Mouse (Mus musculus) ES-Bruce4 (cell line): ENCODE results near the gene Pygm. TPM values are rescaled to one million over a fixed set of nuclear protein-coding genes. Genes with fewer than 3 reads are reported as not detected.

Source experiments
- H3K27ac ChIP-seq: 2 replicates; pipeline ENCODE4 v1.5.1; 2012; ENCODE audit warnings: low read length, inconsistent platforms; ENCODE audit not compliant: insufficient read depth
- H3K27me3 ChIP-seq: 2 replicates; pipeline ENCODE4 v1.6.1; 2012; ENCODE audit warnings: mild to moderate bottlenecking, low read length, inconsistent platforms; ENCODE audit not compliant: control insufficient read depth, poor library complexity, insufficient read depth, severe bottlenecking
- H3K36me3 ChIP-seq: 2 replicates; pipeline ENCODE4 v1.6.1; 2012; ENCODE audit warnings: inconsistent platforms, mild to moderate bottlenecking, low read length, moderate library complexity; ENCODE audit not compliant: control insufficient read depth, poor library complexity, insufficient read depth, severe bottlenecking
- H3K4me1 ChIP-seq: one replicate; pipeline ENCODE4 v1.8.1; 2011; ENCODE audit warnings: low read length; ENCODE audit not compliant: control insufficient read depth, insufficient read depth
- H3K4me3 ChIP-seq: 2 replicates; pipeline ENCODE4 v1.5.1; 2011; ENCODE audit warnings: low read depth, mild to moderate bottlenecking, low read length
- H3K9ac ChIP-seq: 2 replicates; pipeline ENCODE4 v1.6.1; 2012; ENCODE audit warnings: low read depth, mild to moderate bottlenecking, inconsistent platforms; ENCODE audit not compliant: poor library complexity, severe bottlenecking
- H3K9me3 ChIP-seq: replicated peaks from 2 replicates; pipeline ENCODE4 v1.6.1; 2012; ENCODE audit warnings: mild to moderate bottlenecking, low read length, inconsistent platforms; ENCODE audit not compliant: control insufficient read depth, poor library complexity, insufficient read depth, severe bottlenecking
- CTCF ChIP-seq: IDR thresholded peaks from one replicate; pipeline ENCODE4 v1.8.1; 2011; ENCODE audit warnings: low read depth, low read length
- EP300 ChIP-seq: IDR thresholded peaks from 2 replicates; pipeline ENCODE4 v1.6.1; 2011; ENCODE audit warnings: low read depth, low read length; ENCODE audit not compliant: insufficient read depth
- POLR2A ChIP-seq: IDR thresholded peaks from one replicate; pipeline ENCODE4 v1.8.1; 2011; ENCODE audit warnings: low read length; ENCODE audit not compliant: insufficient read depth
- polyA plus RNA-seq: library from polyadenylated mRNA; stranded (reverse); fragments of >200 nt; gene quantifications from 2 replicates; pipeline ENCODE4 v1.2.4, GENCODE M21; 2011; ENCODE audit warnings: low read depth; ENCODE audit not compliant: missing spikeins, insufficient read depth, insufficient read length

Gene Pygm
- polyA plus RNA-seq, 1 experiment, result 4.1 TPM

DNA sequence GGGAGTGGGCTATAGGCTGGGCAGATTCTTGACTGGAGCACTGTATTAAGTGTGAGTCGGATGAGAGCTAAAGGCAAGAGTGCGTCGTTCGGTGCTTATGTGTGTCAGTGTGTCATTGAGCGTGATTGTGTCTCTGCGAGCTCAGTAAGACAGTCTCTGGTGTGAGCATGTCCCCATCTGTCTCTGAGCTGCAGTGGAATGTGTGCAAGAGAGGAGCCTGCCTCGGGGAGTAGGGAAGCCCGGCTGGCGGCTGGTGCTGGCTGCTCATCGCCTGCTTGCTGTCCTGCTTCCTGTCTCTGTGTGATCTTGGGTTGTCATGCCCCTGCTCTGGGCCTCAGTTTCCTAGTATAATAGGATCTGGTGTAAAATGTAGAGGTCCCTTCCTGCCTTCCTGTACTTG, 58.8 kb downstream of the Pygm start:
- TF ChIP-seq EP300 (no peak), CTCF (no peak), POLR2A (no peak)
- H3K36me3 ChIP-seq, result no peaks in the 10 kb centered on the region

DNA sequence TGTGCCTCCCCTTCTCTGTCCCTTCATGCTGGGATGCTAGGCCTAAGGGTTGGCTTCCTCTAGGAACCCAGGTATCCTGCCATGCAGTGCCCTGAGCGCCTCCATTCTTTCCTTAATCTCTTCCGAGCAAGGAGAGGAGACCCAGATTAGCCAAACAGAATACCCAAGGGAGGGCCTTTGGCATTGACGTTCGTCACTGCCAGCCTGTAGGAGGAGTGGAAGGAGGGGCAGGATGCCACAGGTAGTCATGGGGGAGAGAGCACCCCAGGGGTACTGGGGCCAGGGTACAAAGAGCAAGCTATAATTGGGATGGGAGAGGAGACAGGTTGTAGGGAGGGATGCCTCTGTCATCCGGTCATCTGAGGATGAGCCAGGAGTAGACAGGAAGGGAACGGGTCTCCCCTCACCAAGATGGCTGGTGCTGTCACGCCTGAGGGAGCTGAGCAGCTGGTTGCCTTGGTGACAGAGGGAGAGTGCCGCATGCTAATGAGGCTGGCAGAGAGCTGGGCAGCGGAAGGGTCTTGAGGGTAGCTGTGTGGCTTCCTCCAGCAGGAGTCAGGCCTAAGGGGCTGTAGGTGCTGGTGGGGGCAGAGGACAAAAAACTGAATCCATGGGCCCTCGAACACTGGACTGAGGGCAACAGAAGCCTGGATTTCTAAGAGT, 61.7 kb downstream of the Pygm start:
- no peak overlapping the region for H3K9ac ChIP-seq
- H3K4me1 ChIP-seq, result no peaks in the 10 kb centered on the region
- TF ChIP-seq POLR2A, result no peak
- no peak for TF ChIP-seq CTCF
- TF ChIP-seq EP300, result no peak
- H3K4me3 ChIP-seq, result no peak overlapping the region
- no peaks in the 10 kb centered on the region for H3K36me3 ChIP-seq
- H3K27ac ChIP-seq, result no peak overlapping the region
- no peaks in the 10 kb centered on the region for H3K9me3 ChIP-seq
- no peaks in the 10 kb centered on the region for H3K27me3 ChIP-seq

More for the DNA sequence above, 58.8 kb downstream of the Pygm start:
- Histone ChIP-seq H3K4me1 (no peaks in the 10 kb centered on the region), H3K9me3 (no peaks in the 10 kb centered on the region), H3K27me3 (no peaks in the 10 kb centered on the region), H3K27ac (no peak overlapping the region), H3K4me3 (no peak overlapping the region), H3K9ac (no peak overlapping the region)

- Histone ChIP-seq H3K9me3 (no peaks in the 10 kb centered on the region), H3K9ac (no peak overlapping the region), H3K27ac (no peak overlapping the region), H3K4me3 (no peak overlapping the region), H3K36me3 (no peaks in the 10 kb centered on the region), H3K4me1 (no peaks in the 10 kb centered on the region), H3K27me3 (no peaks in the 10 kb centered on the region)
- no peak for TF ChIP-seq CTCF
Measured at GRCm38 (mm10) chr19:6446736-6447437, 62.7 kb downstream of the Pygm start.

Other genes with a start within 250 kb of the Pygm start
- not detected in 2 replicates for gene Batf2, start 243.4 kb upstream of the Pygm start, polyA plus RNA-seq
- gene Arl2, start 242.9 kb upstream of the Pygm start, polyA plus RNA-seq, result 38.7 and 40.4 TPM in 2 replicates
- gene Majin, start 200.0 kb upstream of the Pygm start, polyA plus RNA-seq, result not detected in 2 replicates
- gene Gpha2, start 158.0 kb upstream of the Pygm start, polyA plus RNA-seq, result 1.0 TPM in 1 of 2 replicates, not detected in the other
- 12.2 and 17.1 TPM in 2 replicates for gene Ppp2r5b, start 148.5 kb upstream of the Pygm start, polyA plus RNA-seq
- gene Atg2a, start 142.7 kb upstream of the Pygm start, polyA plus RNA-seq, result 10.9 and 11.1 TPM in 2 replicates
- gene Ehd1, start 107.7 kb upstream of the Pygm start, polyA plus RNA-seq, result 81.0 and 81.6 TPM in 2 replicates
- 57.7 and 60.5 TPM in 2 replicates for gene Cdc42bpg, start 77.9 kb upstream of the Pygm start, polyA plus RNA-seq
- 34.8 and 40.5 TPM in 2 replicates for gene Men1, start 49.4 kb upstream of the Pygm start, polyA plus RNA-seq
- gene Map4k2, start 43.3 kb upstream of the Pygm start, polyA plus RNA-seq, result 10.7 and 16.9 TPM in 2 replicates
- 333 and 355 TPM in 2 replicates for gene Sf1, start 20.7 kb upstream of the Pygm start, polyA plus RNA-seq
- gene Rasgrp2, start 14.9 kb downstream of the Pygm start, polyA plus RNA-seq, result 37.9 and 48.6 TPM in 2 replicates
- gene Nrxn2, start 34.3 kb downstream of the Pygm start, polyA plus RNA-seq, result 5.6 and 7.0 TPM in 2 replicates
- gene Slc22a12, start 158.6 kb downstream of the Pygm start, polyA plus RNA-seq, result not detected in 2 replicates